Comparison of ENCODE assay signal across 8 mouse cellular contexts in genomic region chr5:115731732-115732175, GRCm38 (mm10). TPM values are rescaled to one million over a fixed set of nuclear protein-coding genes. Genes with fewer than 3 reads are reported as not detected.
DNase-seq lines count a peak whose midpoint lies in the region; ATAC-seq and TF ChIP-seq lines count a peak whose summit lies in the region.

No protein-coding gene starts in this region.

- no peak for TF ChIP-seq CTCF in lung, postnatal 0 days (IDR thresholded peaks at IDR 0.05)

- TF ChIP-seq EP300 in lung, postnatal 0 days (IDR thresholded peaks at IDR 0.05), result no peak

- 0 out of 2 replicates have a peak overlapping the region, but pooled peaks have one; percentile 43 for H3K27ac ChIP-seq in lung, postnatal 0 days (ENCODE audit: low read length)

- ATAC-seq in frontal cortex, adult (ENCODE audit: low TSS enrichment), result peak; percentile 11; the same call in 1 of the 2 replicates
- ATAC-seq in lung, postnatal 0 days, result peak; percentile 10

- no peak for DNase-seq in frontal cortex, postnatal 25 days (ENCODE audit: low spot score in 2 of 2)
- peak; percentile 58 for DNase-seq in retina, embryonic 14.5 days (ENCODE audit: low spot score)
- no peak for DNase-seq in retina, postnatal 1 day
- peak; percentile 10 to 19 for DNase-seq in heart, postnatal 10 days
- no peak for DNase-seq in lung, postnatal 0 days (ENCODE audit: low spot score)
- no peak for DNase-seq in adrenal gland, postnatal 25 days
- no peak for DNase-seq in ovary, postnatal 36 days (ENCODE audit: low spot score)

- H3K27me3 ChIP-seq in lung, postnatal 0 days (replicated peaks; ENCODE audit: insufficient read depth, low read length), result peaks cover 24% of the 10 kb centered on the region

- peak overlapping the region; percentile 51 for H3K4me3 ChIP-seq in lung, postnatal 0 days (ENCODE audit: low read depth, low read length)

- intact Hi-C loops in heart, postnatal 10 days (cut with DNase I), result loop anchor here (5.0 kb wide), 1 partner anchor 79 kb away; no protein-coding TSS in a partner anchor

- H3K4me2 ChIP-seq in lung, postnatal 0 days (replicated peaks; ENCODE audit: low read depth, low read length), result peak overlapping the region; percentile 99

- H3K9me3 ChIP-seq in lung, postnatal 0 days (ENCODE audit: low read length), result no peaks in the 10 kb centered on the region

- no peak overlapping the region for H3K9ac ChIP-seq in lung, postnatal 0 days (replicated peaks; ENCODE audit: low read depth)

- no peaks in the 10 kb centered on the region for H3K36me3 ChIP-seq in lung, postnatal 0 days (ENCODE audit: insufficient read depth, low read length)

- 14% methylated on average over 8 of the region's 72 CpGs for WGBS in lung, postnatal 0 days

- H3K4me1 ChIP-seq in lung, postnatal 0 days (ENCODE audit: insufficient read depth, low read depth, low read length), result peaks cover 11% of the 10 kb centered on the region; the same call in 1 of the 2 replicates

RNA-seq across cellular contexts. Expression of gene Bicdl1, which starts 0.3 kb away (rescaled TPM):
- 1 to 10 TPM; 7.2 to 9.7 TPM for total RNA-seq in heart, postnatal 10 days (2021)
- polyA plus RNA-seq in lung, postnatal 0 days (2015; fragmentation: Nextera tagmentation; extraction: Ambion mirVana), result 12.4 and 14.1 TPM in 2 replicates
- total RNA-seq in adrenal gland, postnatal 25 days (2021), result 7.6 and 13.4 TPM in 2 replicates

Comparison
In these comparisons a context has a peak if more than half of its experiments do, and no peak if none do; other contexts are left out.
1. DNase-seq: peak in retina, embryonic 14.5 days (single experiment) and heart, postnatal 10 days (2 of 2); none in frontal cortex, postnatal 25 days (0 of 2), retina, postnatal 1 day (single experiment), lung, postnatal 0 days (single experiment), adrenal gland, postnatal 25 days (single experiment) and ovary, postnatal 36 days (single experiment).